Mouse (Mus musculus) heart, adult 2 months (tissue): ENCODE measurements around the gene Gm20219. TPM values are rescaled to one million over a fixed set of nuclear protein-coding genes. Genes with fewer than 3 reads are reported as not detected.

Experiments
- DNase-seq, 2 experiments: peaks; one replicate each; pipeline ENCODE4 v3.0.0; 2021
- H3K27ac ChIP-seq: fragments of 200-600 bp; 2 replicates; pipeline ENCODE4 v1.8.1; 2022
- H3K27me3 ChIP-seq: fragments of 200-500 bp; 2 replicates; pipeline ENCODE4 v1.6.1; 2012; ENCODE audit warnings: mild to moderate bottlenecking, low read length, inconsistent platforms, mixed read lengths; ENCODE audit not compliant: control insufficient read depth, insufficient read depth
- H3K36me3 ChIP-seq: fragments of 200-500 bp; 2 replicates; pipeline ENCODE4 v1.6.1; 2012; ENCODE audit warnings: low read length, inconsistent platforms; ENCODE audit not compliant: control insufficient read depth, insufficient read depth
- H3K4me1 ChIP-seq: fragments of 200-500 bp; 2 replicates; pipeline ENCODE4 v1.6.1; 2011; ENCODE audit warnings: low read length; ENCODE audit not compliant: control insufficient read depth, insufficient read depth
- H3K4me3 ChIP-seq: fragments of 200-600 bp; 2 replicates; pipeline ENCODE4 v1.8.1; 2022
- H3K79me2 ChIP-seq: fragments of 200-500 bp; replicated peaks from 2 replicates; pipeline ENCODE4 v1.6.1; 2012; ENCODE audit warnings: mild to moderate bottlenecking, inconsistent platforms, low read length, moderate library complexity, mixed read lengths; ENCODE audit not compliant: control insufficient read depth, insufficient read depth
- H3K9ac ChIP-seq: fragments of 200-500 bp; 2 replicates; pipeline ENCODE4 v1.6.1; 2012; ENCODE audit warnings: low read depth, mild to moderate bottlenecking, control low read depth, inconsistent platforms, low read length, mixed read lengths
- CTCF ChIP-seq: fragments of 200-600 bp; IDR thresholded peaks from 2 replicates; pipeline ENCODE4 v1.8.1; 2022; ENCODE audit warnings: antibody characterized with exemption, mild to moderate bottlenecking, moderate library complexity
- EP300 ChIP-seq: fragments of 200-500 bp; IDR thresholded peaks from 2 replicates; pipeline ENCODE4 v1.6.1; 2011; ENCODE audit warnings: low read depth, low read length, control low read depth; ENCODE audit not compliant: insufficient read depth
- POLR2A ChIP-seq: fragments of 200-500 bp; IDR thresholded peaks from 2 replicates; pipeline ENCODE4 v1.6.1; 2011; ENCODE audit warnings: mild to moderate bottlenecking, low read depth, low read length, control low read depth; ENCODE audit not compliant: insufficient read depth
- WGBS: fragments of 180-500 bp; shearing (Covaris S2); methylation state at CpG from one replicate; pipeline ENCODE4 v1.1.7; 2018; 5-methylcytosine and 5-hydroxymethylcytosine counted together
- intact Hi-C: fragments of 180-260 bp; cut with DNase I; formaldehyde crosslinking; loops from one replicate; pipeline ENCODE4 v1.15.1; 2025
- polyA plus RNA-seq: library from polyadenylated mRNA; depleted of rRNA; stranded (reverse); fragments of >200 nt; gene quantifications from 2 replicates; pipeline ENCODE4 v1.2.3, GENCODE M21; 2012
- total RNA-seq, 2 experiments: library from RNA; stranded (reverse); gene quantifications; 2 replicates each; pipeline ENCODE4 v1.2.3; 2021

Gm20219 gene
- total and polyA plus RNA-seq, 3 experiments, result 0.34 to 1.7 (median 0.39) TPM

DNA sequence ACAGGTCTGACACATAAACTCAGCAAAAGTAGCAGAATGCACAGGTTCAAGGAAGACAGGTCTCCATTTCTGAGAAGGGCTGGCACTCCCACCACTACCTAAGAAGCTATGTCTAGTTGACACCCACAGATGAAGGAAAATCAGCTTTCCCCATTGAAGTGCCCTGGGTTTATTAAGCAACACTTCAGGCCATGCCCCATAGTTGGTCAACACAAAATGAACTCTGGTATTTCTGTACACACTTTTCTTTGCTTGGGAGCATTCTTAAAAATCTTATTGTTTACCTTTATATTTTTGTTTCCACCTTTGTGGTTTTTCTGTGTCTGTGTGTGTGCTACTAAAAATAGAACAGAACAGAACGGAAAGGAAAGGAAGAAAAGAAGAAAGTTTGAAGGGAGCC, 5.9 kb upstream of the Gm20219 start:
- H3K4me3 ChIP-seq, result no peak overlapping the region
- H3K27ac ChIP-seq, result no peak overlapping the region
- no peaks in the 10 kb centered on the region for H3K36me3 ChIP-seq
- H3K9ac ChIP-seq, result no peak overlapping the region
- WGBS, result 32% methylated on average over 1 of the region's 1 CpGs
- H3K79me2 ChIP-seq, result no peaks in the 10 kb centered on the region
- intact Hi-C loops, result no loop called here
- H3K4me1 ChIP-seq, result no peaks in the 10 kb centered on the region
- TF ChIP-seq EP300 (no peak), CTCF (no peak), POLR2A (no peak)
- H3K27me3 ChIP-seq, result no peaks in the 10 kb centered on the region
- DNase-seq, result no peak

DNA sequence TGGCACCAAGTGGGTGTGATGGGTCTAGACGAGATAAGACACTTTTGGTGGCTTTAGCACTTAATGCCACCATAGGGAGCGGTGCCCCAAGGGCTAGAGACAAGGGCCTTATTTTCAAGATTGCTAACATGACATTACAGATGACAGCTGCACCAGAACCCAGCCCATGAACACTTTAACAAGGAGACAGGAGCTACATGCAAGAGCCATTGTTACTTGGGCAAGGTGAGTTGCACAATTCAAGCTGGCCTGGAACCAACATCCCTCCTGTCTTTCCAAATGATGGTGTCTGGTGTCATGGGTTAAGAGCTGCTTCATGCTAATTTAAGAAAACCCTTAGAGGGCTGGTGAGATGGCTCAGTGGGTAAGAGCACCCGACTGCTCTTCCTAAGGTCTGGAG, 5.2 kb upstream of the Gm20219 start:
- Histone ChIP-seq H3K4me3 (no peak overlapping the region), H3K27ac (no peak overlapping the region), H3K79me2 (no peaks in the 10 kb centered on the region), H3K27me3 (no peaks in the 10 kb centered on the region), H3K9ac (no peak overlapping the region), H3K36me3 (no peaks in the 10 kb centered on the region), H3K4me1 (no peaks in the 10 kb centered on the region)
- DNase-seq, result peak in 1 of 2 experiments; percentile 30
- WGBS, result 62% methylated on average over 3 of the region's 3 CpGs
- intact Hi-C loops, result loop anchor here (5.0 kb wide), 1 partner anchor 108 kb away; no protein-coding TSS in a partner anchor
- TF ChIP-seq EP300 (no peak), CTCF (no peak), POLR2A (no peak)

DNA sequence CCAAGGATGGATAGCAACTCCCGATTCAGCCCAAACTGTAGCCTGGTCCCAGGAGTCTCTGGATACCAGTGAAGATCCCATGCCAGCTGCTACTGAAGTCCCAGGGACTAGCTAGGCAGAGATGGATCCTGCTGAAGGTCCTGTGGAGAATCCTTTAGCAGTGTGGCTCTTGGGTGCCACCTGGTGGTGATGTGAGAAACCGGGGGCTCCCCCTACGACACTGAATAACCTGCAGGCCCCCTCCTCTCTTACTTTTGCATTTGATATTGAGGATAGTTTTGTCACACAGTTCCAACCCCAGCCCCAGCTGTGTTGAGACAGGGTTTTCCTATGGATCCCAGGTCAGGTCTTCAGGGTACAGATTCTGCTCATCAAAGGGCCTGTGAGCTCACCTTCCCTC, 4.3 kb upstream of the Gm20219 start:
- 14% methylated on average over 3 of the region's 3 CpGs for WGBS
- intact Hi-C loops, result loop anchor here (5.0 kb wide), 1 partner anchor 109 kb away; no protein-coding TSS in a partner anchor
- DNase-seq, result peak; percentile 51 to 74
- no peak overlapping the region for H3K4me3 ChIP-seq
- TF ChIP-seq POLR2A (no peak), EP300 (no peak), CTCF (peak; percentile 93)
- no peaks in the 10 kb centered on the region for H3K36me3 ChIP-seq
- H3K27ac ChIP-seq, result no peak overlapping the region
- H3K79me2 ChIP-seq, result no peaks in the 10 kb centered on the region
- no peaks in the 10 kb centered on the region for H3K27me3 ChIP-seq
- no peaks in the 10 kb centered on the region for H3K4me1 ChIP-seq
- H3K9ac ChIP-seq, result no peak overlapping the region

DNA sequence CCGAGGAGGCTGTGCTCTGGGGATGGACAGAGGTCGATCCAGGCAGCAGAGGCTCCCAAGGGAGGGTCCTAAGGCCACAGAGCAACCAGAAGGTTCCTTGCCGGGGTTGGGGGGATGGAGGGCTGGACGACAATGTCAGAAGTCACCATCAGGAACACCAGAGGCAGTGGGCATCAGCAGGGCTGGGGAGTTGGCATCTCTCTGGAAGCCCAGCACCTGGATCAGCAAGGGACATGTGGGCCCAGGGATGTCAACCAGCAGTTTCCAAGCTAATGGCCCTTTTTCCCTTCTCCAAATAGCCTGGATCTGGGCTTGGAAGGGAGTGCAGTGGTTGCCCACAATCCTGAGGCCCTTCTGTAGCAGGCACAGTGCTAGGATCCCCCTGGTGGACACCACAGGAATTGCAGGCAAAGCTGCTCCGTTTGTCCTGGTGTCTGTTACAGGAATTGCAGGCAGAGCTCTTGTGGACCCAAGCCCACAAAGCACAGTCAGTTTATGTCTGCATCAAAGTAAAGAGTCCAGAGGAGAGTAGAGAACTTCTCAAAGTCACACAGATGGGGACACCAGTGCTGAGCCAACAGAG, 1.3 kb downstream of the Gm20219 start:
- Histone ChIP-seq H3K9ac (no peak overlapping the region), H3K27ac (no peak overlapping the region), H3K27me3 (no peaks in the 10 kb centered on the region), H3K36me3 (no peaks in the 10 kb centered on the region), H3K79me2 (no peaks in the 10 kb centered on the region), H3K4me1 (no peaks in the 10 kb centered on the region), H3K4me3 (no peak overlapping the region)
- intact Hi-C loops, result loop anchor here (5.0 kb wide), 1 partner anchor 146 kb away; no protein-coding TSS in a partner anchor
- 45% methylated on average over 5 of the region's 5 CpGs for WGBS
- TF ChIP-seq POLR2A (no peak), CTCF (peak; percentile 100), EP300 (peak; percentile 73; the same call in 1 of the 2 replicates)
- DNase-seq, result peak; percentile 47 to 79

DNA sequence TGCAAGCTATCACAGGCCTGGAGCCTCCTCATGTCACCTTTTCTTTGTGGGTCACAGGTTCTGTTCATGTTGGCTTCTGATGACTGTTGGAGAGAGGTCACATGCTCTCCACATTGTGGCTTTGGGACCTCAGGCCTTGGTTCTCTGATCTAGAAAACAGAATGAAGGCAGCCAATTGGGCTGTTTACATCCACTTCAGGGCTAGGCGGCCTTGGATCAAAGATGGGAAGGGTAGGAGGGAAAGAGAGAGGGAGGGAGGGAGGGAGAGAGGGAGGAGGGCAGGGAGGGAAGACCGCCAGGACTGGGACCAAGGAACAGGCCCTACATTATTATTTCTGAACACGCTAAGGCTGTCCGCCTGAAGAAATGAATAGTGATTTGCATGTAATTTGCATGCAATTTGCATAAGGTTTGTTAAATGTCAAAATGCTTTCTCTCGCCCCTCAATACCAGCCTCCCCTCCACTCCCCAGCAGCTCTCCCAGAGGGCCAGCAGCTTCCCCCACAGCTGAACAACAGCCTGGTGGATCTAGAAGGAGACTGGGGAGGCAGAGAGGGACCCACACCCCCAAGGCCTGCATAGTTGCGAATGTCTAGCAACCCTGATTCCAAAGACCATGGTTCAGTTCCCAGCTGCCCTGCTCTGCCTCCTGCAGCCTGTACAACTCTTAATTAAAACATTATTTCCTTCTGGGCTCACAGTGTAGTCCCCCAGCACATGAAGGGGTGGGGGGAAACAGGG, 2.2 kb downstream of the Gm20219 start:
- WGBS, result 86% methylated on average over 6 of the region's 6 CpGs
- intact Hi-C loops, result loop anchor here (5.0 kb wide), 1 partner anchor 145 kb away; no protein-coding TSS in a partner anchor

More for the DNA sequence above, 2.2 kb downstream of the Gm20219 start:
- H3K4me3 ChIP-seq, result no peak overlapping the region
- no peaks in the 10 kb centered on the region for H3K4me1 ChIP-seq
- H3K79me2 ChIP-seq, result no peaks in the 10 kb centered on the region
- DNase-seq, result peak in 1 of 2 experiments; percentile 7
- no peak overlapping the region for H3K27ac ChIP-seq
- H3K9ac ChIP-seq, result no peak overlapping the region
- TF ChIP-seq EP300, result no peak
- TF ChIP-seq POLR2A, result no peak
- no peak for TF ChIP-seq CTCF
- H3K27me3 ChIP-seq, result no peaks in the 10 kb centered on the region
- H3K36me3 ChIP-seq, result no peaks in the 10 kb centered on the region
